Mouse (Mus musculus) myocyte (in vitro differentiated cells): ENCODE data around the gene Zscan12.

Source experiments
- CEBPB ChIP-seq: IDR thresholded peaks from 2 replicates; pipeline ENCODE4 v1.6.1; 2011; ENCODE audit warnings: mild to moderate bottlenecking, moderate library complexity; ENCODE audit not compliant: poor library complexity, insufficient read depth, severe bottlenecking
- MAX ChIP-seq: IDR thresholded peaks from one replicate; pipeline ENCODE4 v1.6.1; 2011; ENCODE audit warnings: low read depth, mild to moderate bottlenecking, control low read depth
- MYOD1 ChIP-seq, 3 experiments: IDR thresholded peaks; one replicate each; pipeline ENCODE4 v1.6.1; 2011; ENCODE audit warnings: control low read depth in 2 of 3, low read depth in 2 of 3, mild to moderate bottlenecking in 2 of 3, moderate library complexity in 1 of 3; ENCODE audit not compliant: insufficient read length in 2 of 3, control insufficient read depth in 1 of 3
- MYOG ChIP-seq, 3 experiments: IDR thresholded peaks; one replicate each; pipeline ENCODE4 v1.6.1; 2011; ENCODE audit warnings: control low read depth in 2 of 3, low read depth in 2 of 3, mild to moderate bottlenecking in 2 of 3; ENCODE audit not compliant: insufficient read length in 2 of 3, control insufficient read depth in 1 of 3, insufficient read depth in 1 of 3
- POLR2A ChIP-seq: IDR thresholded peaks from one replicate; pipeline ENCODE4 v1.6.1; 2011; ENCODE audit warnings: low read depth, mild to moderate bottlenecking, control low read depth, moderate library complexity; ENCODE audit not compliant: insufficient read length
- POLR2AphosphoS2 ChIP-seq: IDR thresholded peaks from one replicate; pipeline ENCODE4 v1.6.1; 2011; ENCODE audit warnings: low read depth, control low read depth; ENCODE audit not compliant: insufficient read length
- REST ChIP-seq: IDR thresholded peaks from one replicate; pipeline ENCODE4 v1.6.1; 2011; ENCODE audit warnings: mild to moderate bottlenecking, control low read depth, moderate library complexity; ENCODE audit not compliant: insufficient read depth, insufficient read length
- SRF ChIP-seq: IDR thresholded peaks from one replicate; pipeline ENCODE4 v1.6.1; 2011; ENCODE audit warnings: low read depth; ENCODE audit not compliant: control insufficient read depth, insufficient read length
- TCF12 ChIP-seq: IDR thresholded peaks from one replicate; pipeline ENCODE4 v1.6.1; 2011; ENCODE audit warnings: mild to moderate bottlenecking, control low read depth; ENCODE audit not compliant: poor library complexity, insufficient read depth, severe bottlenecking
- TCF3 ChIP-seq: IDR thresholded peaks from one replicate; pipeline ENCODE4 v1.6.1; 2011; ENCODE audit warnings: low read depth, control low read depth; ENCODE audit not compliant: insufficient read length
- USF1 ChIP-seq: IDR thresholded peaks from one replicate; pipeline ENCODE4 v1.6.1; 2011; ENCODE audit warnings: low read depth, mild to moderate bottlenecking, control low read depth, moderate library complexity

DNA sequence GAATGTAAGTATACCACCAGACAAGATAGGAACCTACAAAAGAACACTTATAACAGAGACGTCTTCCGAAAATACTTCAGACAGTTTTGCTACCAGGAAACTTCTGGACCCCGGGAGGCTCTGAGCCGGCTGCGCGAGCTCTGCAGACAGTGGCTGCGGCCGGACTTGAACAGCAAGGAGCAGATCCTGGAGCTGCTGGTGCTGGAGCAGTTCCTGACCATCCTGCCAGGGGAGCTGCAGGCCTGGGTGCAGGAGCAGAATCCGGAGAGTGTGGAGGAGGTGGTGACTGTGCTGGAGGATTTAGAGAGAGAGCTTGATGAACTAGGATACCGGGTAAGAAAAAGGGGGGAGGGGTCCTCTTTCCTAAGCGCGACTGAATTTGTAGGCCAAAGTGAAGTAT lies 1.1 kb downstream of the Zscan12 start:
- TF ChIP-seq POLR2AphosphoS2 (no peak), TCF12 (no peak), POLR2A (no peak), CEBPB (no peak), REST (no peak), USF1 (no peak), MAX (no peak), TCF3 (no peak), SRF (no peak), MYOG (IDR thresholded peaks at IDR 0.05; ENCODE audit: control insufficient read depth in 1 of 3, insufficient read depth in 1 of 3, insufficient read length in 2 of 3, low read depth in 2 of 3) (no peak), MYOD1 (IDR thresholded peaks at IDR 0.05; ENCODE audit: control insufficient read depth in 1 of 3, insufficient read length in 2 of 3, low read depth in 2 of 3) (no peak)
